Mouse (Mus musculus): ENCODE results near the gene Grik4. TPM values are rescaled to one million over a fixed set of nuclear protein-coding genes. Genes with fewer than 3 reads are reported as not detected.

Grik4 gene
- polyA plus RNA-seq, 1 experiment = 0.16 TPM

- Histone ChIP-seq H3K36me3 (ENCODE audit: control insufficient read depth, insufficient read depth, low read length) (no peaks in the 10 kb centered on the region), H3K4me1 (replicated peaks; ENCODE audit: control insufficient read depth, insufficient read depth, low read length) (no peaks in the 10 kb centered on the region), H3K4me3 (ENCODE audit: control insufficient read depth, insufficient read depth, low read length) (no peak overlapping the region), H3K27ac (ENCODE audit: control insufficient read depth, insufficient read depth, low read length) (no peak overlapping the region), H3K27me3 (ENCODE audit: control insufficient read depth, insufficient read depth, low read length) (no peaks in the 10 kb centered on the region)
- no peak for TF ChIP-seq CTCF (IDR thresholded peaks at IDR 0.05; ENCODE audit: borderline replicate concordance, control insufficient read depth, extremely low read depth, insufficient read depth, low read length, poor library complexity)
- no peak for TF ChIP-seq POLR2A (IDR thresholded peaks at IDR 0.05; ENCODE audit: control insufficient read depth, extremely low read depth, insufficient read depth, low read length, poor library complexity)
- no peak for DNase-seq
- 46% methylated on average over 3 of the region's 3 CpGs for WGBS
Observed at GRCm38 (mm10) chr9:42819247-42819646, 125.0 kb downstream of the Grik4 start.

GRCm38 (mm10) chr9:42816815-42817214 lies 127.5 kb downstream of the Grik4 start:
- no peaks in the 10 kb centered on the region for H3K36me3 ChIP-seq (ENCODE audit: control insufficient read depth, insufficient read depth, low read length)
- TF ChIP-seq POLR2A (IDR thresholded peaks at IDR 0.05; ENCODE audit: control insufficient read depth, extremely low read depth, insufficient read depth, low read length, poor library complexity) (no peak), CTCF (IDR thresholded peaks at IDR 0.05; ENCODE audit: borderline replicate concordance, control insufficient read depth, extremely low read depth, insufficient read depth, low read length, poor library complexity) (no peak)
- no peak overlapping the region for H3K4me3 ChIP-seq (ENCODE audit: control insufficient read depth, insufficient read depth, low read length)
- 89% methylated on average over 1 of the region's 1 CpGs for WGBS
- no peaks in the 10 kb centered on the region for H3K27me3 ChIP-seq (ENCODE audit: control insufficient read depth, insufficient read depth, low read length)
- no peaks in the 10 kb centered on the region for H3K4me1 ChIP-seq (replicated peaks; ENCODE audit: control insufficient read depth, insufficient read depth, low read length)
- DNase-seq = no peak
- no peak overlapping the region for H3K27ac ChIP-seq (ENCODE audit: control insufficient read depth, insufficient read depth, low read length)

- Histone ChIP-seq H3K27me3 (ENCODE audit: control insufficient read depth, insufficient read depth, low read length) (no peaks in the 10 kb centered on the region), H3K27ac (ENCODE audit: control insufficient read depth, insufficient read depth, low read length) (no peak overlapping the region), H3K4me1 (replicated peaks; ENCODE audit: control insufficient read depth, insufficient read depth, low read length) (no peaks in the 10 kb centered on the region), H3K4me3 (ENCODE audit: control insufficient read depth, insufficient read depth, low read length) (no peak overlapping the region), H3K36me3 (ENCODE audit: control insufficient read depth, insufficient read depth, low read length) (no peaks in the 10 kb centered on the region)
- DNase-seq = no peak
- 90% methylated on average over 3 of the region's 3 CpGs for WGBS
- no peak for TF ChIP-seq POLR2A (IDR thresholded peaks at IDR 0.05; ENCODE audit: control insufficient read depth, extremely low read depth, insufficient read depth, low read length, poor library complexity)
- TF ChIP-seq CTCF (IDR thresholded peaks at IDR 0.05; ENCODE audit: borderline replicate concordance, control insufficient read depth, extremely low read depth, insufficient read depth, low read length, poor library complexity) = no peak
Observed at GRCm38 (mm10) chr9:42809146-42809545, 135.1 kb downstream of the Grik4 start.

- DNase-seq = peak; percentile 14
- H3K4me3 ChIP-seq (ENCODE audit: control insufficient read depth, insufficient read depth, low read length) = no peak overlapping the region
- no peak for TF ChIP-seq POLR2A (IDR thresholded peaks at IDR 0.05; ENCODE audit: control insufficient read depth, extremely low read depth, insufficient read depth, low read length, poor library complexity)
- TF ChIP-seq CTCF (IDR thresholded peaks at IDR 0.05; ENCODE audit: borderline replicate concordance, control insufficient read depth, extremely low read depth, insufficient read depth, low read length, poor library complexity) = peak; percentile 48; the same call in 1 of the 2 replicates
- H3K36me3 ChIP-seq (ENCODE audit: control insufficient read depth, insufficient read depth, low read length) = no peaks in the 10 kb centered on the region
- no peaks in the 10 kb centered on the region for H3K4me1 ChIP-seq (replicated peaks; ENCODE audit: control insufficient read depth, insufficient read depth, low read length)
- 67% methylated on average over 9 of the region's 9 CpGs for WGBS
- H3K27me3 ChIP-seq (ENCODE audit: control insufficient read depth, insufficient read depth, low read length) = no peaks in the 10 kb centered on the region
- H3K27ac ChIP-seq (ENCODE audit: control insufficient read depth, insufficient read depth, low read length) = no peak overlapping the region
Observed at GRCm38 (mm10) chr9:42808394-42808793, 135.9 kb downstream of the Grik4 start.

GRCm38 (mm10) chr9:42803061-42803491 lies 141.2 kb downstream of the Grik4 start:
- H3K27me3 ChIP-seq (ENCODE audit: control insufficient read depth, insufficient read depth, low read length) = no peaks in the 10 kb centered on the region
- DNase-seq = no peak
- no peak overlapping the region for H3K27ac ChIP-seq (ENCODE audit: control insufficient read depth, insufficient read depth, low read length)
- H3K4me3 ChIP-seq (ENCODE audit: control insufficient read depth, insufficient read depth, low read length) = no peak overlapping the region
- WGBS = 74% methylated on average over 3 of the region's 3 CpGs
- TF ChIP-seq CTCF (IDR thresholded peaks at IDR 0.05; ENCODE audit: borderline replicate concordance, control insufficient read depth, extremely low read depth, insufficient read depth, low read length, poor library complexity) = no peak
- no peak for TF ChIP-seq POLR2A (IDR thresholded peaks at IDR 0.05; ENCODE audit: control insufficient read depth, extremely low read depth, insufficient read depth, low read length, poor library complexity)
- no peaks in the 10 kb centered on the region for H3K36me3 ChIP-seq (ENCODE audit: control insufficient read depth, insufficient read depth, low read length)
- H3K4me1 ChIP-seq (replicated peaks; ENCODE audit: control insufficient read depth, insufficient read depth, low read length) = no peaks in the 10 kb centered on the region

- no peaks in the 10 kb centered on the region for H3K36me3 ChIP-seq (ENCODE audit: control insufficient read depth, insufficient read depth, low read length)
- H3K4me1 ChIP-seq (replicated peaks; ENCODE audit: control insufficient read depth, insufficient read depth, low read length) = no peaks in the 10 kb centered on the region
- no peak overlapping the region for H3K27ac ChIP-seq (ENCODE audit: control insufficient read depth, insufficient read depth, low read length)
- no peak for TF ChIP-seq CTCF (IDR thresholded peaks at IDR 0.05; ENCODE audit: borderline replicate concordance, control insufficient read depth, extremely low read depth, insufficient read depth, low read length, poor library complexity)
- TF ChIP-seq POLR2A (IDR thresholded peaks at IDR 0.05; ENCODE audit: control insufficient read depth, extremely low read depth, insufficient read depth, low read length, poor library complexity) = no peak
- no peaks in the 10 kb centered on the region for H3K27me3 ChIP-seq (ENCODE audit: control insufficient read depth, insufficient read depth, low read length)
- H3K4me3 ChIP-seq (ENCODE audit: control insufficient read depth, insufficient read depth, low read length) = no peak overlapping the region
- WGBS = 88% methylated on average over 11 of the region's 11 CpGs
- no peak for DNase-seq
Observed at GRCm38 (mm10) chr9:42801929-42802328, 142.4 kb downstream of the Grik4 start.

GRCm38 (mm10) chr9:42800138-42800537 lies 144.2 kb downstream of the Grik4 start:
- DNase-seq = no peak
- H3K4me3 ChIP-seq (ENCODE audit: control insufficient read depth, insufficient read depth, low read length) = no peak overlapping the region
- TF ChIP-seq POLR2A (IDR thresholded peaks at IDR 0.05; ENCODE audit: control insufficient read depth, extremely low read depth, insufficient read depth, low read length, poor library complexity) = no peak
- no peak for TF ChIP-seq CTCF (IDR thresholded peaks at IDR 0.05; ENCODE audit: borderline replicate concordance, control insufficient read depth, extremely low read depth, insufficient read depth, low read length, poor library complexity)
- no peaks in the 10 kb centered on the region for H3K36me3 ChIP-seq (ENCODE audit: control insufficient read depth, insufficient read depth, low read length)
- no peaks in the 10 kb centered on the region for H3K4me1 ChIP-seq (replicated peaks; ENCODE audit: control insufficient read depth, insufficient read depth, low read length)
- whole genome bisulfite sequencing = 78% methylated on average over 7 of the region's 7 CpGs
- H3K27ac ChIP-seq (ENCODE audit: control insufficient read depth, insufficient read depth, low read length) = no peak overlapping the region
- no peaks in the 10 kb centered on the region for H3K27me3 ChIP-seq (ENCODE audit: control insufficient read depth, insufficient read depth, low read length)

All from thymus, adult 2 months (tissue).